Mouse (Mus musculus) E14TG2a.4 (cell line): ENCODE measurements at regions not wholly inside any gene's neighbourhood (a gene's known extent, or its start where the extent isn't known, plus 50 kb on each side); places are given as distances from the start of the nearest gene placed in this dataset.
"Not testable (repeated sequence)": the region's sequence is repeated elsewhere in the genome, so short reads cannot be mapped to it uniquely, and the experiment has no call there.

Experiments
- H3K27me3 ChIP-seq: 2 replicates; pipeline ENCODE4 v1.6.1; 2014; ENCODE audit warnings: low read length, control low read depth; ENCODE audit not compliant: insufficient read depth
- H3K36me3 ChIP-seq: 2 replicates; pipeline ENCODE4 v1.6.1; 2014; ENCODE audit warnings: low read length, control low read depth; ENCODE audit not compliant: insufficient read depth
- H3K4me1 ChIP-seq: replicated peaks from 2 replicates; pipeline ENCODE4 v1.6.1; 2014; ENCODE audit warnings: low read depth, low read length, control low read depth
- H3K4me3 ChIP-seq: replicated peaks from 2 replicates; pipeline ENCODE4 v1.5.1; 2014; ENCODE audit warnings: mild to moderate bottlenecking, low read length
- H3K9me3 ChIP-seq: 2 replicates; pipeline ENCODE4 v1.6.1; 2014; ENCODE audit warnings: low read length, control low read depth

DNA sequence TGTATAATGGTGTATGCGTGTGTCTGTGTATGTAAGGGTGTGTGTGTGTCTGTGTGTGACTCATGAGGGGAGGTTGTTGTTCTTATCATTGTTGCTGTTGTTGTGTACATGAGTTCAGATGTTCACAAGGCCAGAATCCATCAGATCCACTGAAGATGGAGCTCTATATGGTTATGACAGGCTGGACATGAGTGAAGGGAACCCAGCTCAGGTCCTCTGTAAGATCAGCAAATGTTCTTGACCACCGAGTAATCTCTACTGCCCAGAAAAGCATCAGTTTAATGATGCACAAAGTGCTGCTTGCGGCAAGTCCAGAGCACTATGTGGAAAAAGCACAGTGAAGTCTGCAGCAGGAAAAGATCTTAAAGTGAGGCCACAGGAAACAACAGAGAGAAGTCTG lies 77.5 kb downstream of the Gm15319 start:
- not testable (repeated sequence) for H3K36me3 ChIP-seq, H3K9me3 ChIP-seq, H3K4me1 ChIP-seq, H3K27me3 ChIP-seq, H3K4me3 ChIP-seq

DNA sequence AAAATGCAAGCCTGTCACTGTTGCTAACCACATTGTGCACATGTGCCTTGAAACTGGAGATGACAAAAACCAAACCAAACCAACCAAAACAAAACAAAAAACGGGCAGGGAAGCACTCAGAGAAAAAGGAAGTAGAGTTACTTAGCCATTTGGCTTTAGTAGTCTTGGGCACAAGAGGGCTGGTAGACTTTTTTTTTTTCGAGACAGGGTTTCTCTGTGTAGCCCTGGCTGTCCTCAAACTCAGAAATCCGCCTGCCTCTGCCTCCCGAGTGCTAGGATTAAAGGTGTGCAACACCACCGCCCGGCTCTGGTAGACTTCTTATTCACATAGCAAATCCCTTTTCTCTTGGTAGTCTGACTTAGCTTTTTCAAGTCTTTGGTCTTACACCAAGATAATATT lies 78.2 kb downstream of the Gm15319 start:
- not testable (repeated sequence) for H3K9me3 ChIP-seq, H3K4me3 ChIP-seq, H3K36me3 ChIP-seq, H3K27me3 ChIP-seq, H3K4me1 ChIP-seq

DNA sequence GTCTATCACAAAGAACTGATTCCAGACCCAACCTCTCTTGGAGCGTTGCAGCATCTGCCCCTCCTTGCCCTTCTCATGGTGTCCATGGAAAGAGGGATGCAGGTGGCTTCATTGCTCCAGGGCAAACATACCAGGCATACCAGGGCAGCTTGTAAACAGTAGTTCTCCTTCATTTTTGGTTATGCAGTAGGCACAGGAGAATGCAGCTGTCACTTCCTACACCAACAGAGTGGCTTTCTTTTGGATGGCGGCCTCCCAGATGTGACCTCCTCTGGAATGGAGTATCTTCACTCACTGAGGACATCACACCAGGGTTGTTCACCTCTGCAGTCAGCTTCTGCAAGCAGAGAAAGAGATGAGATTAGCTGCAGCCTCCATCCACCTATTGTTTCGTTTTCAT lies 79.9 kb downstream of the Gm15319 start:
- not testable (repeated sequence) for H3K27me3 ChIP-seq, H3K4me1 ChIP-seq, H3K9me3 ChIP-seq, H3K4me3 ChIP-seq
- H3K36me3 ChIP-seq = peaks cover 10% of the 10 kb centered on the region

DNA sequence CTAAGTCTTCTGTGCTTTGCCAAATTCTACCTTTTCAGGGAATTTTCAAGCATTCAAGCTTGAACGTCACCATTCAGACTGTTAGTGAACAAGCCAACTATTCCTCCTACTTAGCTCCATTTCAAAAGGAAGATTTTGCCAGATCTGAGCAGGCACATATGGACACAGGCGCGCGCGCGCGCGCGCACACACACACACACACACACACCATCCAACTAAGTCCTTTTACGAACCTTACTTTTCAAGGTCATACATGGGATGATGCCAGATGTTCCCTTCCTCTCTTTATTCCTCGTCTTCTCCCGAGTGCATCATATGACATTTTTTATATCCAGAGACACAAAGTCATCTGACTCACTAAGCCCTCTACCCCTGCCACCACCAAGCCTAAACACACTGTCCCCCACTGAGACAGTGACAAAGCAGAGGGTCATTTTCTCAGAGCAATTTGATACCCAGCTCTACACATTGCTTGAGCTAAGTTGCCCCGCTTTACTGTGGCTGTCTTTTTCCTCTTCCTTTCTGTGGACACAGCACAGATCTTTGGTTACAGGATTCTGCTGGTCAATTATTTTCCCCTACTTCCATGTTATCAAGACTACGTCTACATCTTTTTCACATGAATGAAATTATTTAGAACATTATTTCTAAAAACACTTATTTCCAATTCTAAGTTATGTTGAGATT lies 81.7 kb downstream of the Gm15319 start:
- H3K4me3 ChIP-seq, H3K9me3 ChIP-seq, H3K27me3 ChIP-seq, H3K4me1 ChIP-seq: not testable (repeated sequence)
- H3K36me3 ChIP-seq = peaks cover 10% of the 10 kb centered on the region

DNA sequence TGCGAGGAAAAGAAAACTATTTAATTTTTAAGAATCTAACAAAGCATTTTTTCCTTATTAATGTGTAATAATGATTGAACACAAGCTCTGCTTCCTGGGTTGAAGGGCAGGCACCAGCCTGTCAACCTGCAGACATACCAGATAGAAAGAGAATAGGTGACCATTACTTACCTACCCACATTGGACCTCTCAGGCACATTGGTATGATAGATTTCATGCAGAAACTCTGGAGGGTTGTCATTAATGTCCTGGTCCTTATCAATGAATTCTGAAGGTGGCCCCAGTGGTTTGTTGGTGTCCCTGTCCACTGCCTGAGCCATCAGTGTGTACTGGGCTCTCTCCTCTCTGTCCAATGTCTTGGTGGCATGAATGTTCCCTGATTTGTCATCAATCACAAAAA lies 85.3 kb downstream of the Gm15319 start:
- not testable (repeated sequence) for H3K4me1 ChIP-seq, H3K9me3 ChIP-seq, H3K27me3 ChIP-seq, H3K36me3 ChIP-seq, H3K4me3 ChIP-seq

DNA sequence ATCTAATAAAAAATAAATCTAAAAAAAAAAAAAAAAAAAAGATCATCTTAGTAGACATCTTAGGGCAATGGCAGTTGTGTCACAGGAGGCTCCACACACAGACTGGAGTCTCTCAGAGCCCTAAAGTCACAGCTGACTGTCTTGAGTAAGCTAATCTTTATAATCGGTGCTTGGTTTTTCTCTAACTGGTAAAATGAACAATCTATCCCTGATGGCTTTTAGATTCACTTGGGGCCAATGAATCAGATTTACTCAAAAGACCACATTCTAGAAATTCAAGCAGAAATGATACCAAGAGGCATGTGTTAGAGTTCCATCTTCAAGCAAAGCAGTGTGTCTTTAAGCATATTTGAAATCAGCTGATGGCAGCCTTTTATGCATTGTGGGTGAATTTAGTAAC lies 86.3 kb downstream of the Gm15319 start:
- H3K9me3 ChIP-seq, H3K4me3 ChIP-seq, H3K27me3 ChIP-seq, H3K36me3 ChIP-seq, H3K4me1 ChIP-seq: not testable (repeated sequence)

DNA sequence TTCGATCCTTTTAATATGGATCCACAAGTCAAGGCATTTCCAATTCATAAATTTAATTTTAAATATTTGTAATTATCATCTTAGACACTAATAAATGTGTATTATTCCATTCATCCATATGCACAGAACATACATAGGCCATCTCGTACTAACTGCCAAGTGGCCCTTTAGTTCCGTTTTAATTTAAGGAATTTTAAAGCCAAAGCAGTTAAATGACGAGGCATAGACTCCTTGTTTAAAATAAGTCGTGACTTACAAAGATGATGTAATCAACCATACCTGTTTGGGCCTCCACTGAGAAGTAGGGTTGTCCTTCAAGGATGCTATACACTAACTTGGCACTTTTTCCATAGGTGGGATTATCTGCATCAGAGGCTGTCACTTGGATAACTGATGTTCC lies 89.2 kb downstream of the Gm15319 start:
- H3K27me3 ChIP-seq, H3K4me3 ChIP-seq, H3K9me3 ChIP-seq, H3K36me3 ChIP-seq, H3K4me1 ChIP-seq: not testable (repeated sequence)

DNA sequence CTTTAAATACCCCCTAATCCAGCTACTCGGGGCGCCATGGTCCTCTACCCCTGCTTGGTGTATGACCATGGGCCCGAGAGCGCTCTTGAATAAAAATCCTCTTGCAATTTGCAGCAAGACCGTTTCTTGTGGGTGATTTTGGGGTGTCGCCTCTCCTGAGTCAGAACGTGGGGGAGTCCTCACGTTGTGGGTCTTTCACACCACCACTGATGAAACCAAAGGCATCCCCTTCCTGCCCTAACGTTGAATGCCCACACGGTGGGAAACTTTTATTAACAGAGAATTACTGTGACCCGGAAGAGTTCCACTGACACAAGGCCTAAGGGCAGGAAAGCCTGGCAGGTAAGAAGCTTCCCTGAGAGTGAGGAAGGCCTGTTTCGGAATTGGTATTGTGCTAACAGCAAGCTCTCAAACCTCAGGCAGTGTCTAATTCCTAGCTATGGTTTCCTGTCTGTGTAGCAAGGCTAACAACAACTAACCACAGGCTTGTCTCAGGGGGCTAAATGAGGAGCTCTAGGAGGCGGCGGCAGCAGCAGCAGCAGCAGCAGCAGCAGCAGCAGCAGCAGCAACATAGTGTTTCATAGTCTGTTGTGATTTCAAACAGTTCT lies 95.4 kb downstream of the Gm15319 start:
- not testable (repeated sequence) for H3K4me3 ChIP-seq, H3K9me3 ChIP-seq, H3K36me3 ChIP-seq, H3K27me3 ChIP-seq, H3K4me1 ChIP-seq

DNA sequence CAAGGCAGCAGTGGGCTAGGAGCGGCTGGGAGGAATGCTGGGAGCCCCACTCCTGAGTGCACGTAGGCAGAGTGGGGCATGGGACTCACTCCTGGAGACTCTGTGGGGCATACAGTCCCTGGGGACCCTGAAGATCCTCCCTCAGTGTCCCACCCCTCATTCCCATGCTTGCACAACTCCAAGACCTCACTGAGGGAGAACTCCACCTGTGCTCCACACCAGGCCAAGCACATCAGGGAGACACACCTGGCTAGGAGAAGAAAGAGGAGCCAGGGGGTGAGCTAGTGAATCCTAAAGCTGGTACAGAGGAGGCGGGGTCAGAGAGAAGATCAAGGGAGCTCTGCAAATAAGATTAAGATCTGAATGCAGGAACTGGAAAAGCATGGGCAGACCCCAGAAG lies 96.2 kb downstream of the Gm15319 start:
- not testable (repeated sequence) for H3K4me3 ChIP-seq, H3K27me3 ChIP-seq, H3K36me3 ChIP-seq, H3K4me1 ChIP-seq, H3K9me3 ChIP-seq

DNA sequence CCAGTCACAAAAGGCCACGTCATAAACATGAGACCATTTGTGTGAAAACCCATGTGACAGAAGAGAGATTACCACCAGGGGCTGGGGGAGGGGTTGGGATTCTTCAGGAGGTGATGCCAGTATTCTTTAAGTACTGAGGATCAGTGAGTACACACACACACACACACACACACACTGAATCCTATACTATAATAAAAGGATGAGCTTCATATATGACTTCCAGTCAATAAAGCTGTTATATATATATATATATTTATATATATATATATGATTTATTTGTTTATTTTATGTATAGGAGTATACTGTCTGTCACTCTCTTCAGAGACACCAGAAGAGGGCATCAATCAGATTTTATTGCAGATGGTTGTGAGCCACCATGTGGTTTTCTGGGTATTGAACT lies 98.4 kb downstream of the Gm15319 start:
- H3K4me1 ChIP-seq, H3K9me3 ChIP-seq, H3K36me3 ChIP-seq, H3K27me3 ChIP-seq, H3K4me3 ChIP-seq: not testable (repeated sequence)

DNA sequence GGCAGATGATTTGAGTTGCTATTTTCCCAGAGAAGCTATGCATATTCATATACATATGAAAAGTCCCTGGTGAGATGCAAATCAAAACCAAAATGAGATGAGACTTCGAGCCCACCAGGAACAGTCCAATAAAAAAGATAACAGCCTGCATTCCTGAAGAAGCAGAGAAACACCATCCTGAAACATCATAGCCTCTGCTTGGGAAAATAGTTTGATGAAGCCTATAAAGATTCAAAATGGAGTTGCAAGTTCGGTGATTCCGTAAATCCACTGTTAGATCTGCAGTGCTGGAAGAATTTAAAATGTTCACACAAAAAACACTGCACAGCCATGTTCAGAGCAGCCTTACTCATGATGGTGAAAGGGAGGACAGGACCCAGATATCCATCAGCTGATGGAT lies 98.9 kb downstream of the Gm15319 start:
- not testable (repeated sequence) for H3K36me3 ChIP-seq, H3K4me3 ChIP-seq, H3K4me1 ChIP-seq, H3K27me3 ChIP-seq, H3K9me3 ChIP-seq

DNA sequence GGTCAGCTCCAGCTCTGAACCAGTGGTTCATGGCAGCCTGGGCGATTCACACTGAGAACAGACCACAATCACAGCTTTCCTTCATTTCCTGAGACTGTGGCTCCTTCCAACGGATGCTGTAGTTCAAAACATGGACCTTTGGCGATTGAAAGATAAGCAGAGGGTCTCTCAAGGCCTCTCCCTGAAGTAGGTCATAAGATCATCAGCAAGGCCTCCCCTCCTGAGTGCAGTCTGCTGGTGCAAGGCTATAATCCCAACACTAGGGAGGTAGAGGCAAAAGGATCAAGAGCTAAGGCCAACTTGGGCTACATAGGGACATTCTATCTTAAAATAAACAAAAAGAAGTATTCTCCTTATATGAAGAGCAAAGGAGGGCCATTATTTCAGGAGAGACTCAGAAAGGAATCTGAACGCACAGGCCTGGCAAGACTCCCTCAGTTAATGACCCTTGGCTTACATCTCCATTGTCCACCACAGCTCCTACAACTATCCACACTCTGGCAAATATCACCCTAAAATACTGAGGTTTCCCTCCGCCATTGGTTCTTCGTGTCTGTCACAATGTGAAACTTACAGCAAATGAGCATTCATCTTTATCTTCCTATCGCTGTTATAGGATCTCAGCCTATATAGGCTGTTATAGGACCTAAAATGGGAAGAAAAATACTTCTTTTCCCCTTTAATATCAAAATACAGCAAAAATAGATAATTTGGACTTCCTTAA lies 100.0 kb downstream of the Gm15319 start:
- H3K9me3 ChIP-seq, H3K36me3 ChIP-seq, H3K27me3 ChIP-seq, H3K4me1 ChIP-seq, H3K4me3 ChIP-seq: not testable (repeated sequence)

DNA sequence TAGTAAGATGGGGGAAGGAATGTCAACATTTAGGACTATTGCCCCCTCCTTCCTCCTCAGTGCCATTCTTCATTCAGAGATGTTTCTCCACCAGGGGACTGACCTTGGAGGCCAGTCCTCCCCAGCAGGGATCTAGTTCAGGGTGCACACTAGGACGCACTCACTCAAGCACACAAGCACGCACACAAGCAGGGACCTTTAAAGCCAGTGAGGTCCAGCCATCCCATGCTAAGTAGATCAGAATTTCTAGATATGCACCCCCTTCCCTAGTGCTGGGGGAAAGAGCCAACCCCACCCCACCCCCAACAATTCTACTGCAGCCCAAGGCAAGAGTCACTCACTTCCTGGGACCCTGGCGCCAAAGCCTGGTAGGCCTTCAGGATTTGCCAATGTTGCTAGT lies 100.8 kb downstream of the Gm15319 start:
- not testable (repeated sequence) for H3K36me3 ChIP-seq, H3K27me3 ChIP-seq, H3K4me3 ChIP-seq, H3K4me1 ChIP-seq, H3K9me3 ChIP-seq
